Mouse (Mus musculus) lung, adult 2 months (tissue): ENCODE data around the gene Gal3st2b.
"Not testable (repeated sequence)": the region's sequence is repeated elsewhere in the genome, so short reads cannot be mapped to it uniquely, and the experiment has no call there.

Experiments used
- CTCF ChIP-seq: fragments of 200-500 bp; IDR thresholded peaks from 2 replicates; pipeline ENCODE4 v1.5.1; 2011; ENCODE audit warnings: mild to moderate bottlenecking, low read length, control low read depth; ENCODE audit not compliant: insufficient read depth
- POLR2A ChIP-seq: fragments of 200-500 bp; IDR thresholded peaks from 2 replicates; pipeline ENCODE4 v1.6.1; 2011; ENCODE audit warnings: low read depth, mild to moderate bottlenecking, control low read depth, low read length, borderline replicate concordance; ENCODE audit errors: extremely low read depth

- not testable (repeated sequence) for TF ChIP-seq CTCF, POLR2A
Observed at GRCm38 (mm10) chr1:93923098-93923497, 5.0 kb downstream of the Gal3st2b start.
